Mouse (Mus musculus) myocyte (in vitro differentiated cells): ENCODE measurements around the gene D11Wsu47e.

Experiments used
- MAX ChIP-seq: IDR thresholded peaks from one replicate; pipeline ENCODE4 v1.6.1; 2011; ENCODE audit warnings: low read depth, mild to moderate bottlenecking, control low read depth
- POLR2A ChIP-seq: IDR thresholded peaks from one replicate; pipeline ENCODE4 v1.6.1; 2011; ENCODE audit warnings: low read depth, mild to moderate bottlenecking, control low read depth, moderate library complexity; ENCODE audit not compliant: insufficient read length
- USF1 ChIP-seq: IDR thresholded peaks from one replicate; pipeline ENCODE4 v1.6.1; 2011; ENCODE audit warnings: low read depth, mild to moderate bottlenecking, control low read depth, moderate library complexity

DNA sequence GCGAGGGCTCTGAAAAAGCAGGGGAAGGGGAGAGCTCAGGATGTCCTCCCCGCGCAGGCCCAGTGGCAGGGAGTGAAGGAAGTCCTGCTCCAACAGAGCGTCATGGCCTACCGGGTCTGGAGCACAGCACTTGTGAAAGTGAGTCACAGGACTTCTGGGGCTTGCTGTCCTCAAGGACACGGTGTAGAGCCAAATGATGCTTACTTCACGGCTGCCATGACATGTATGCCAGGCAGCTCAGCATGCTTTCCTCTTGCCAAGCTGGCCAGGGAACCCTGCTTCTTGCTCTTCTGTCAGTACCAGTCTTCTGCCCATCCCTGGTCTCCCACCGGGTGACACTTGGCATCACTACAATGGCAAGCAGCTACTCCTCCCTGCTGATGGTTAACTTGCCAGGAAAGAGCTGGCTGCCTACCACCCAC lies 27.7 kb upstream of the D11Wsu47e start:
- TF ChIP-seq POLR2A (no peak), USF1 (no peak), MAX (no peak)
